Mouse (Mus musculus) frontal cortex, adult 2 months (tissue): ENCODE data around the gene Baat. TPM values are rescaled to one million over a fixed set of nuclear protein-coding genes. Genes with fewer than 3 reads are reported as not detected.
"Not testable (repeated sequence)": the region's sequence is repeated elsewhere in the genome, so short reads cannot be mapped to it uniquely, and the experiment has no call there.

Experiments used
- DNase-seq, 2 experiments: peaks; one replicate each; pipeline ENCODE4 v3.0.0; 2022; ENCODE audit warnings: low spot score in 1 of 2; ENCODE audit errors: extremely low spot score in 1 of 2
- polyA plus RNA-seq: library from polyadenylated mRNA; depleted of rRNA; stranded (reverse); fragments of >200 nt; gene quantifications from 2 replicates; pipeline ENCODE4 v1.2.3, GENCODE M21; 2012; rRNA removed

Gene Baat
- polyA plus RNA-seq = 0.08 and 0.14 TPM in 2 replicates

DNA sequence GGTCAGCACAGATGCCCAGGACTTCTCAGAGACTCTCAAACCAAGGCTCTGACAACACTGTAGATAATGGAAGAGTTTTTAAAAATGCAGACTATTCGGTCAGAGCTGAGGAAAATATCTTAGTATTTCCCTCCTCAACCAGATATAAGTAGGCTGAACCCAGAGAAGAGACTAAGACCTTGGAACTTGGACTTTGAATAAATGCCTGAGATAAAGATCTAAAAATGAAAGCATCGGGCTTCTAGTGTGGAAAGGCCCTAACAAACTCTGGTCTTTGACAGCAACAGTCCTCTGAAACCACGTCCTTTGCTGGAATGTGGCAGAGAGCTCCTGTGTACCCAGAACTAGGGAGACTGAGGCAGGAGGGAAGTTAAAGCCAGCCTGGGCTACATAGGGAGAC lies at the start of gene Baat:
Gene Baat, minus strand, starts transcription at position 172 of the 400 bp plus-strand sequence.
- DNase-seq = no peak

DNA sequence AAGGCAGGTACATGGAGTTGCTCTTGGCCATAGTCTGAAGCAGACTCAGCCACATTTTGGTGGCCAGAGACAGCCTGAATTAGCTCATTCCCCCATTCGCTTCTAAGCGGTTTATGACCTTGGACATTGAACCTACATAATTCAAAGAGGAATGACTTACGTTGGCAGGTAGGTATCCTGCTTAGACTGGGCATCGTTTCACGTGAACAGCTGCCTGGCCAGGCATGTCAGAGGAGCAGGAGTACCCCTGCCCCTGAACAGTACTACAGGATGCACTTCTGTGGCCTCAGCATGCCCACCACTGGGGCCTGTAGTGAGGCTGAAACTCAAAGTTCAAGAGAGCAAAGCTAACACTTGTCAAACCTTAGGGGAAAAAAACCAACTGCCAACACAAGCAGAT lies 47.0 kb upstream of the Baat start:
- DNase-seq = no peak

DNA sequence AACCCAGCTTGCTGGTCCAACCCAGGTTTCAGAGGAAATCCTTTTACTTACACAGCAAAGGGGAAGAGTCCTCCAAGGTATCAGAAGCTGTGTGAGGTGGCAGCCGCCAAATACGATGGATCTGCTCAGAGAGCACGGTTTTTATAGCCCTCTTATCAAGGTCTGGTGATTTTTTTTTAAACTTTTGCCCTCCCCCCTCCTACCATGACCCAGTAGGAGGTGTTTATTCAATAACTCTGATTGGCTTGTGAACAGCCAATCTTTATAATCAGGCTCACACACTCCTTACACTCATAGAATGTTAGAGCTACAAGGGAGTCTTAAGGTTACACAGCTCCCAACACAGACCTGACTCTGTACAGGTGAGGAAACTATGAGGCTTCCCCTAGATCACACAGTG lies 43.0 kb upstream of the Baat start, which contains the start of gene Aldob:
Gene Aldob, minus strand, starts transcription at position 164 of the 400 bp plus-strand sequence.
- DNase-seq = no peak

DNA sequence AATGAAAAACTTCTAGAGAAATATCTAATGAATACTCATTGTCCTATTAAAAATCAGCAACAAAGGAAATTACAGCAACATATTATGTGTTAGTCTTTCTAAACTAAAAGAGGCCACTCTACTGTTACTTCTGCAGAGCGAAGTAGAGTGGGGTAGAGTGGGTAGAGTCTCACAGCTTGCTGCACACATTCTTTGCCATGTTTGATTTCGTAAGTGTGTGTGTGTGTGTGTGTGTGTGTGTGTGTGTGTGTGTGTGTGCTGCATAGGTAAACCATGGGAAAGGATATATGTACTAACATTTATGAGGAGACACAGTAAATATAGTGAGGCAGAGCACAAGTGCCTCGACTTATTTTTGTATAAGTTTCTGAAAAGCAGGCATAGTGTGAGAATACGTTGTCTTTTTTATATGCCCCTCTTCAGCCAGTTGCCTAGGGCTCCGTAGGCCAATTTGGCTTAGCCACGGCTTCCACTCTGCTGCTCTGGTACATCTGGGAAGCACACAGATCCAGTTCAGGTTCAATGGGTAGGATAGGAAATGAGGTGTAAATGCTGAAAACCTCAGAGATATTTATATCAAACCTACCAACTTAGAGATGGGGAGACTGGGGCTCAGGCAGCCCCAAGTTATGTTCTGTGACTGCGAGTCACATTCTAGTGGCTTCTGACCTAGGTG lies 41.3 kb upstream of the Baat start:
- DNase-seq = no peak

DNA sequence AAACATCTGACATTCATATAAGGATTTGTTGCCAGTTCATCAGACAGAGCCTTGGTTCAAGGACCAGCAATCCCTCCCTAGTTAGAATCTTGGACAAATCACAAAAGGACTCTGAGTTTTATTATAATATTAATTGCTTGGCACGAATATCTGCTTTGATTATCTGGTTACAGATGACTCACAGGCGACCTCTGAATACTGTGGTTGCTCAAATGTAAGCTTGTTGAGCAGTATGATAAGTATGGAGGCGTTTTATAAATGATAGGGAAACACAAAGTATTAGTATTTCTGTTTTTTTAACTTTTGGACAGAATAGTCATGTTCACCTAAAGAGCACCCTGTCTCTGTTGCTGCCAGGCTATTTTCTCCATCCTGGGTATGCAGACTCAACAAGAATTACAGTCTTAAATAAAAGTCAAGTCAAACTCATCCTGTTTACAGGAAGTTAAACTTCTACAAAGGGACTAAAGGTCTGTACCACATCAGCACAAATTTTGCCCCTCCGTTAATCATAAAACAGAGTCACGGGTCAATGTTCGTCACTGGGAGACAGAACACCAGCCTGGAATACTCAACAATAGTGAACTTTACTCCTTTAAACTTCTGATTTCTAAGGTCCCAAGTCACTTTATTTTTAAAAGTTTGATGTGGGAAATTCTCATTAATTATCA lies 40.7 kb upstream of the Baat start:
- no peak for DNase-seq

DNA sequence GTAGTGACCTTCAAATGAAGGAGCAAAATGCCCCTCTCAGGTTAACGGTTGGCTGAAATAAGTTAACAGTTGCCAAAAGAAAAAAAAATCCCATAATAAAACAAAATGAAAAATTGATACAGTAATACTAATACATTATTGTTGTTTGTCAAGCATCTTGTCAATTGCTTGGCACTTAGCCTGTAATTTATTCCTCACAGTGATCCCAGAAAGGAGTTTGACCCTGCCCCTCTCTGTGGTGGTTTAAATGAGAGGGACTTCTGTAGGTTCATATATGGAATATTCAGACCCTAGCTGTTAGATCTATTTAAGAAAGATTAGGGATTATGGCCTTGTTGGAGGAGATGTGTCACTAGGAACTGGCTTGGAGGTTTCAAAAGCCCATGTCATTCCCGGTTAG lies 39.7 kb upstream of the Baat start:
- DNase-seq = no peak

DNA sequence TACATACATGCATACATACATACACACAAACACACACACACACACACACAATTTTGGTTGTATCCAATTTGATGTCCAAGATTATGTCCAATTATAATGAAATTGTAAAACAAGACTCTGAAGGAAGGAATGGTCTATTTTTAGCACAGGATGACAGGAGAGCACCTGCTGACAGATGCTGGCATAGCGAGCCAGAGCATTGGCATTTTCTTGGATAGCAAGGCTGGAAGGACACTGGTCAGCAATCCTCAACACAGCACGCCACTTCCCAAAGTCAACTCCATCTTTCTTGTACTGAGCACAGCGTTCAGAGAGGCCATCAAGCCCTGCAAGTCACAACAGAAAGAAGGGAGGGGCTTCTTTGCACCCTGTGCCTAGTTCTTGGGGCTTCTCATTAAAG lies 34.6 kb upstream of the Baat start:
- no peak for DNase-seq

DNA sequence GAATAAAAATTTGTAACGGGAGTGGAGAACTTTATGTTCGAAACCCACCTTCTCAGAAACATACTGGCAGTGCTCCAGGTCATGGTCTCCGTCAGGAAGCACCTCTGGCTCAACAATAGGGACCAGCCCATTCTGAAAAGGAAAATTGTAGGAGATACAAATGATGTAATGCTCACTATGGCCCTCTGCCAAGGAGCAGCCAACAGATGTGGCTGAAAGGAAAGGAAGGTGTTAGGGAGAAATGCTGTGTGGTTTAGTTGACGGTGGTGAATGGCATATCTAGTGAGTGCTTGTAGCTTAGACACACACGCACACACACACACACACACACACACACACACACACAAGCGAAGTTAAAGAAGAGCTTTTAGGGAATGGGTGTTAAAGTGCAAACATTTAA lies 33.3 kb upstream of the Baat start:
- peak in 1 of 2 experiments; percentile 36 for DNase-seq

DNA sequence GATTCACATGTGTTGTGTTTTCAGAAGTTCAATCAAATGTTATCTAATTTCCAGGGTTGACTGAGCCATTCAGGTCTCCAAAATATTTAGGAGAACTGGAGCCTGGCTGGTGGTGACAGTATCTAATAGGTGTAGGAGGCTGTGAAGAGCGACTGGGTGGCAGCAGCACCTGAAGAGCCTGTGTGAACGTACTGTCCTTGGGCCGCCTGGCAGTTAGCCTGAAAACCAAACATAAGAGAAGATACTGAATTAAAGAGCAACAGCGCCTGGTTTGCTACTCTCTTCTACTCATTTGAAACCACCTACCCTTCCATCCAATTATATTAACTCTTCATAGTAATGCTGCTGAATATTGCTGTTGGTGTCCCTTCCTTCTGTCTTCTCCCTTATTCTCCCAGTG lies 30.3 kb upstream of the Baat start:
- no peak for DNase-seq

DNA sequence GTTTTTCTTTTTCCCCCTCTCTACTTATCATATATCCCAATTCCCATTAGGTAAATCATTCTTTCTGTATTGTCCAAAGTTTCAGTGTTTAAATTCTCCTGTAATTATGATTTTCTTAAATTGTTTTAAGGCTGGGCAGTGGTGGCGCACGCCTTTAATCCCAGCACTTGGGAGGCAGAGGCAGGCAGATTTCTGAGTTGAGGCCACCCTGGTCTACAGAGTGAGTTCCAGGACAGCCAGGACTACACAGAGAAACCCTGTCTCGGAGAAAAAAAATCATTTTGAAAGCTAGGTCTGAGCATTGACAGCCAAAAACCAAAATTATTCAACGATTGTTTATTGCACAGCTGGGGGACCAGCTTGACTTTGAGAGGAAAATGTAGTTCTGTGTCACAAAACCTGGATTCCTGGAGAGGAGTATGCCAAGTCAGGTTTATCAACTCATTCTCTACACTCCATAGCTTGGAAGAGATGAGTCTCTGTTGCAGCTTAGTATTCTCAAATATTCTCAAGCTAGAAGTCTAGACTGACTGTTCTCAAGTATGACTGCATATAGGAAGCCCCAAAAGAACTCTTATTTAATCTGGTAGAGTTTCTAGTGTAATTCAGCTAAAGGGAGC lies 29.4 kb upstream of the Baat start:
- no peak for DNase-seq

DNA sequence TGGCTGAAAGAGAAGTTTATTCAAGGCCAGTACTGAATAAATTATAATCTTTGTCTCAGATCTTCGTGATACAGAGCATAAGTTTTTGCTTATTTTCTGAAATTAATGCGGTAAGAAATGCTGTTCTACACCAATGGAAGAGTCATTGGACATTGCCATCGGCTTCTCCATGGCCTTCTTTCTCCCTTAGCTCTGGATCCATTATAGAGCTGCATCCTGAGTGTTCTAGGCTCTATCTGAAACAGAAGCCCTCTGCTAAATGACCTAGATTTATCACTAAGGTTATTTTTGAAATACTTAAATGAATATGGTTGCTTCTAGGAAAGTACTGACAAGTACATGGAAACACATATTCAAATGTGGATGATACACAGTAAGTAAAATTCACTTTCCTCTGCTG lies 28.7 kb upstream of the Baat start:
- DNase-seq = no peak

DNA sequence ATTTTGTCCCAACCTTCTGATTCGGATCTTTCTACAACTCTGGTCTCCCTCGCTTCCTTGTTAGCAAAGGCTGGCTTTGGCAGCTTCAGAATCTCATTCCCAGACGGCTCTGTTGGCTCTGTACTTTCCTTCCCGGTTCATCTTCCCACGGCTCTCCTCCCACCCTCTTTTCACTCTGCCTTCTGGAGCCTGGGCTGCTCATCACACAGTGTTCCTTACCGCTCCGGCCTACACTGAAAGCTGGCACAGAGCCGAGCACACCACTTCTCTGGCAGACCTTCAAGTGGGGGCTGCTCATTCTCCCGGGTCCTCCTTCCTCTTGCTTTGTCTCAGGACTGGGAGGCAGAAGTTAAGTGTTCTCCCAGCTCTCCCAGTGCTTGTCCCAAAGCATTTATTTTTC lies 16.2 kb upstream of the Baat start:
- DNase-seq = peak; percentile 82 to 92

DNA sequence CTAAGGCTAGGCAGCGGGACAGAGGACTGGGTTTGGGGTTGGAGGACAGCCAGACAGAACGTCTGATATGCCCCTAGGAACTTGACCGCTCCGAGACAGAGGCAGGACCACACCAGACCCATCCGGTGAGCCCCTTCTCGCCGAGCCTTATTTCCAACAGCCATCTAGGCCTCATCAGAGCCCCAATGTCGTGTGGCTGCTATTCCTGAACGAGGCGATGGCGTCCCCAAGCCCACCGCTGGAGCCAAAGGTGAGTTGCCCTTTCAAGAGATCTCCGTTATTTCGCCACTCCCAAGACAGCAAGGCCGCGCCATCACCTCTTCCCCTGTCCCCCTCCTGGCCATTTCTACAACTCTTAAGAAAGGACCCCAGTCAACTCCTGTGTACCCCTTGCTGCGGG lies 15.0 kb upstream of the Baat start:
- DNase-seq = no peak

DNA sequence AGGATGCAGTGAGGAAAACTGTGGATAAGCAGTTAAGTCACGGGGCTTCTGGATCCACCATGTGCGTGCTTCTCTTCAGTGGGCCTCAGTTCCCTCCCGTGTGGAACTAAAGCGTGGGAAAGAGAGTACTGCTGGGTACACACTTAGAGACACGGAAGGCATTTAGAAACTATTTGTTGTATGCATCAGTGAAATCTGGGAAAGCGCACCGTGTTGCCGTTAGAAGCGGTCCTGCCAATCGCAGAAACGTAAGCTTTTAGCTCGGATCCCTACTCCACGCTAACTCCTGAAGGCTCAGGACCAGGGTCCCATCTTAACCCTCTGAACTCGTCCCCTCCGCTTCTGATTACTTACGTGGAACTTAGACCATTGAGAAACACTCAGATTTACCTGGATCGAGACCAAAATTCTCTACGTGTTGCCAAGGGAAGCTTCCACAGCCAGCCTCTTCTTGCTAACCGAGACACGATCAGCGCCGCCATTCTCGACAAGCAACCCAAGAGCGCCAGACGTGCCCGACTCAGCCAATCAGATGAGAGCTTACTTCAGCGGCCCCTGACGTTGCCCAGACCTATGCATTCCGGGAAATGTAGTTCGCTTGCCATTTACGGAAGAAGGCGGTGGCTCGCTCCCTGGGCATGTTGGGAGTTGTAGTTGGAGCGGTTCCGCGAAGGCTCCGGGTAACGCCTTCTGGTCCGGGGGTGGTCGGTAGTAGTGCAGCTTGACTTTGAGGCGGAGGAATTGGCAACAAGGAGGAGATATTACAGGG lies 14.4 kb upstream of the Baat start, which contains the start of the genes Mrpl50 and Zfp189:
Gene Mrpl50, minus strand, starts transcription at position 522 of the 769 bp plus-strand sequence.
Gene Zfp189, plus strand, starts transcription at position 605 of the 769 bp plus-strand sequence.
- DNase-seq = peak; percentile 97 to 98

DNA sequence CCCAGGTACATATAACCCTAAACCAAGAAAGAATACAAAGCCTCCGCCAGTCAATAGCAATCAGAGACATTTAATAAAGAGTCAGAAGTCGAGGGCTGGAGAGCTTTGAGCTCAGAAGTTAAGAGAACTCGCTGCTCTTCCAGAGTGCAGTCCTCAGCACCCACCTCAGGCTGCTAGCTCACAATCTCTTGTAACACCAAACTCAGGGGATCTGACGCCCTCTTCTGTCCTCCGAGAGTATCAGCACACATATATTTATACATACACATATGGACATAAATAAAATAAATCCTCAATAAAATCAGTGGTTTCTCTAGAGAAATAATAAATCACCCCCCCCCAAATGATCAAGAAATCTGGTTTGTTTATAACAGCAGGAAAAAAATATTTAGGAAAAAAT lies 13.1 kb upstream of the Baat start:
- DNase-seq = no peak

DNA sequence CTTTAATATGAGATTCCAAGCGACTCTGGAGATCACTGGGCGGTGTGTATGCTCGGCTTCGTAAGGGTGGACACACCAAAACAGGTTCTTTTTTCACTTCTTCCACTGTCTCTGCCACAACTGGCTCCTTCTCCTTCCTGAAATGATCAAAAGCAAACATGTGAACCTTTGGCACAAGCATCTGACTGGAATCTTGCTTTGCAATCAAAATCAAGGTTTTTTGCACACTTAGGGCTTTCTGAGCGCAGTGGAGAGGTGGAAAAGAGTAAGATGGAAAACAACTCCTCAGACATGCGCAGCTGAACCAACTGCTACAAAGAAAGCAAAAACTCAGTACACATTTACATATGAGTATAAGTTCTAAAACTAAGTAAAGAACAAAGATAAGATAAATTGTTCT lies 8.1 kb upstream of the Baat start:
- no peak for DNase-seq

DNA sequence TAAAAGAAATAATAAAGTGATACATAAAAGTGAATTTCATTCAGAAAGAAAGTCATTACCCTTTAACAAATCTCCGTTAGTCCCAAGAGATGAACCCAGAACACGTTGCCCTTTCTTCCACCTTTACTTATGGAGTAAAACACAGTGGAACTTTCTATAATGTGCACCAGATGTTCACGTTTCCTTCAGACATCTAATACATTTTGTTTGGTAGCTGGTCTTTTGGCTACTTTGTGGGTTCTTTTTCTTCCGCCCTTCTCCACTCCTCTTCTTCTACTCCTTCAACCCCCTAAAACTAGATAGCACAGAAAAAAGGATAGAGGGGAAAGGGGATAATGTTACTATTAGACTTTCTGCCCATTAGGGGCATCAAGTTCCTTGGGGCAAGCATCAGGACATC lies 6.3 kb upstream of the Baat start:
- no peak for DNase-seq

DNA sequence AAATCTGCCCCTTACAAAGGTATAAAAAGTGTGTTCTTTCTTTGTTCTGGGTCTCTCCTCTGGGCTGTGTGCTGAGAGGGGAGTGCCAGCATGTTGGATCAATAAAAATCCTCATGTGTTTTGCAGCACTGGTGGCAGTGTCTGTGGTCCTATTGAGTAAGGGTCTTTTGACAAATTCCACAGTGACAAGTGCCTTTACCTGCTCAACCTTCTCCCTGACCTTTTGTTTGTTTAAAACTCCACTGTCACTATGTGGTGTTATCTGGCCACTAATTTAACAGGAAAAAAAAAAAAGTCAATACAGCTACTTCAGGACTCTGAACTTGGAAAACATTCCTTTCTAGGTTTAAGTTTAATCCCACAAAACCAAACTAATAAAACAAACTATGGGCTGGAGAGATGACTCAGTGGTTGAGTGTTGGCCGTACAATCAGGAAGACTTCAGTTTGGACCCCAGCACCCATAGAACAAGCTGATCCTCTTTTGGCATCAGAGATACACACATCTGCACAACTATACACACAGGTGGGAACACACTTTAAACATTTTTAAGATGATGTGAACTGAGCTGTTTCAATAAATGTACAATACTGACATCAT lies 4.0 kb upstream of the Baat start:
- not testable (repeated sequence) for DNase-seq

DNA sequence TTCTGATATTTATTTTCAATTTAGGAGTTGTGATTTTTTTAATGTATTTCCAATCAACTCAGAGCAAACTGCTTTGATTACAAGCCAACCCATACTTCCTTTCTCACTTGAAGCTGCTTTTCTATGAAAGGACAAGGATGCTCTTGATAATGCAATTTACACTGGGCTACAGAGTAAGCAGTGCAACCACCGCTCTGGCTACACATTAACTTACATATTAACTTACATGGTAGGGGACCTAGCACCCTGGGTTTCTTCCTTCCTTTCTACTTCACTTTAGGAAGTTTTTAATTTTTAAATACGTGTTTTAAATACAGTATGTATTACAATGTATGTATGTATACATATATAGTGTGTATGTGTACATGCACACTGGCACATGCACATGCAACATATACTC lies 2.8 kb upstream of the Baat start:
- DNase-seq = no peak

DNA sequence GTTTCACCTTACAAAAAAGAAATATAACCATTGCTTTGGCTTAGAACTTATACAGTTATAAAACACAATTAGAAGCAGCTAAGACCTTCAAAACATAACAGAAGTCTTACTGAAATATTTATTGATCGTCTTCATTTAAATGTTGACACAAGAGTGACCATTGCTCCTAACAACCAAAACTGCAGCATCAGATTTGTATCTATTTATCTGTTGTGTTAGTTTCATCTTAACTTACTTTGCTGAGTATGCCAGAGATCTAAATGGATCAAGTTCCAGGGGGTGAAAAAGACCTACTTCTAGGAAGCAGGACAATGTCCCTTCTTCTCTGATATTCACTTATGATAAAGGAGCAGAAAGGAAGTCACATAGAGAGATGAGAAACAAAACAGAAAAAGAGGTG lies 2.8 kb downstream of the Baat start:
- DNase-seq = no peak
